Mouse (Mus musculus) gastrocnemius, postnatal 36 days (tissue): ENCODE measurements around the gene Colec11. TPM values are rescaled to one million over a fixed set of nuclear protein-coding genes. Genes with fewer than 3 reads are reported as not detected.

Experiments
- total RNA-seq, 2 experiments: library from RNA; stranded (reverse); gene quantifications; 2 replicates each; pipeline ENCODE4 v1.2.3; 2021

Colec11 gene
- total RNA-seq, 2 experiments from 2014 or later: 0.17 to 0.46 TPM

Other genes with a start within 250 kb of the Colec11 start
- not detected for gene Dcdc2c, start 71.0 kb downstream of the Colec11 start, total RNA-seq
- gene Allc, start 40.9 kb downstream of the Colec11 start, total RNA-seq: not detected
- gene Rps7, start 12.6 kb upstream of the Colec11 start, total RNA-seq: 100 to 1,000 TPM; 171 to 173 TPM
- gene Rnaseh1, start 26.2 kb upstream of the Colec11 start, total RNA-seq: 1 to 10 TPM; 4.9 to 6.0 TPM
- gene Adi1, start 51.9 kb upstream of the Colec11 start, total RNA-seq: 10 to 100 TPM; 57.1 to 66.1 TPM
- gene Trappc12, start 127.1 kb upstream of the Colec11 start, total RNA-seq: 10 to 100 TPM; 13.8 to 16.6 TPM
- 1 to 10 TPM; 4.7 to 7.1 TPM for gene Eipr1, start 128.4 kb upstream of the Colec11 start, total RNA-seq